Mouse (Mus musculus): ENCODE results near the gene Tcea3.

Gene Tcea3

DNA sequence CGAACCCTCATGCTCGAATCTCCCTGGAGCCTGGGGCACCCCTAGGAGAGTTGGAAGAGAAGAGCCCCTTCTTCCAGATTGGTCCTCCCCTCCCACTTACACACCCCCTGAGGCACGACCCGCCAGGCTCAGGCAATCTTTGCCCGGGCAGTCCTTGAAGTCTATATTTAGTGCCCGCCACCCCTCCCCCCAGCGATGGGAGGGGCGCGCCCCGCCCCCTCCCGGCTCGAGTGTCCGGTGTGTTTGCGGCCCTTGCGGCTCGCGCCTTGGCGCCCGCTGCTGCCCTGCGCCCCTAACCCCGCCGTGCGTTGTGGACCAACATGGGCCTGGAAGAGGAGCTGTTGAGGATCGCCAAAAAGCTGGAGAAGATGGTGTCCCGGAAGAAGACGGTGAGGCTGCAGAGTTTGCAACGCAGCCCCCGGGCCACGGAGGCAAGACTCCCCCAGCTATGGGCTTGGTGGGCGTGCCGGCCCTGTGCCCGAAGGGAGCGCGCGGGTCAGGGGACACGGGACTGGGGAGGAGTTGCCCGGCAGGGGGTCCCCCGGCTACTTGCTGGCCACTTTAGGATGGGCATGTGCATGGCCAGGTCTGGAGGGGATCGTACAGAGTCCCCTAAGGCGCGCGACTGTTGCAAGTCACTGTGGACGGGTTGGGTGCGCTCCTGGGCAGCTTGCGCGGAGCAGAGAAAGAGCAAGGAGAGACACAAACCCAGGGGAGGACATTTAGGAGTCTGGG lies at the start of gene Tcea3:
Gene Tcea3 (plus strand): TSS at position 1 of the 735 bp plus-strand sequence.
- DNase-seq (ENCODE audit: low spot score): no peak

DNA sequence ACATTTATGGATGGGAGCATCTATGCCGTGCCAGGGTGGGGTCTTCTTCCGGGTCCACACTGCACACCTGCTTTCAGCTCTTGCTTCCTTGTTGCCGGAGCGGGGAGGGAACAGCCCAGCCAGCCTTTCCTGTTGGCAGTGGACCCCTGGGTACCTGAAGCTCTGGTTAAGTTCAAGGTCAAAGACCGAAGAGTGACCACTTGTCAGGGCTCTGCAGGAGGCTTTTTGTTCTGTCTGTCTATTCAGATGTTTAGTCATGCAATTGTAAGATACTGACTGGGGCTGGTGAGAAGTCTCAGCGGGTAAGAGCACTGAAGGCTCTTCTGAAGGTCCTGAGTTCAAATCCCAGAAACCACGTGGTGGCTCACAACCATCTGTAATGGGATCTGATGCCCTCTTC lies 48.7 kb upstream of the Tcea3 start:
- DNase-seq (ENCODE audit: low spot score): no peak

DNA sequence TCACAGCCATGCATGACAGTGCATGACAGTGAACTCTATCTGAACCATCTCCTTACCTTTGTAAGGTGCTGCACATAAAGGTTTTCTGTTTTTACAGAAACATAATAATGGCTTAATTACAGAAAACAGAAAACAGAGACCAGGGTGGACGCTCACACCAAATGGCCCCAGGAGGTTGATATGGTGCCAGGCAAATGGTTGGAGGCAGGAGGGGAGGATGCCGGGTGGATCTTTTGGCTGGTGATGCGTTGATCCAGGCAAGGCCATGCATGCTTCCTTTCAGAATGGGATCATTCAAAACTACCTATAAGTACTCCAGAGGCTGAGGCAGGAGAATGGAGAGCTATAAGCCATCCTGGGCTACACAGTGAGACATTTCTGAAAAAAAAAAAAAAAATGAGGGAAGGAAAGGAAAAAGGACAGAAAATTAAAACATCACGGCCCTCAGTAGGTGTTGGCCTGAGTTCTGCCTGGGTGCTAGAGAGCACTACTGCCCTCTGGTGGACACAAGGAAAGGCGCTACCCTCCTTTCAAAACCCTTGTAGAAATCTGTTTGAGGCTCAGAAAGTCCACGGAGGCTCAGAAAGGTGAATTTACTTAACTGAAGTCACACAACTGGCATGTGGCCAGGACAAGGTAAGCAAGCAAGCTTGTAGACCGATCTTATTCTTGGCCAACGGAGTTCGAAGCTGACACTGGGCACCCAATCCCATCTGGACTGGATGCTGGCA lies 47.8 kb upstream of the Tcea3 start:
- DNase-seq (ENCODE audit: low spot score): no peak

DNA sequence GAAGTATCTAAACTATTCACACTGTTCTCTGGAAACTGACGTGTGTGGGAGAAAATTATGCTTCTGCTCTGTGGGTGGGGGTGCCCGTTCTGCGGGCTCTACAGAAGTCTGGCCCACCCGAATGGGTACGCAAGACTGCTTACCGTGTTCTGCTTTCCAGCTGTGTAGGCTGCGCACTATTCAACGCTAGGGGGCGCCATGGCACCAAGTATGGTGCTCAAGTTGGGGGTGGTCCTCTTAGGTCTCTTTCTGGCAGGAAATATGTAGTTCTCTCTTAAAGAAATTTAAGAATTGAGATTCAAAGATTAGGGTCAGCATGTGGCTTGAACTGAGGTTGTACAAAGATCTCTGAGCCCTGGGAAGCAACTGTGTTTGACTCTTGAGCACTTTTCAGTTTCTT lies 45.0 kb upstream of the Tcea3 start:
- DNase-seq (ENCODE audit: low spot score): no peak

DNA sequence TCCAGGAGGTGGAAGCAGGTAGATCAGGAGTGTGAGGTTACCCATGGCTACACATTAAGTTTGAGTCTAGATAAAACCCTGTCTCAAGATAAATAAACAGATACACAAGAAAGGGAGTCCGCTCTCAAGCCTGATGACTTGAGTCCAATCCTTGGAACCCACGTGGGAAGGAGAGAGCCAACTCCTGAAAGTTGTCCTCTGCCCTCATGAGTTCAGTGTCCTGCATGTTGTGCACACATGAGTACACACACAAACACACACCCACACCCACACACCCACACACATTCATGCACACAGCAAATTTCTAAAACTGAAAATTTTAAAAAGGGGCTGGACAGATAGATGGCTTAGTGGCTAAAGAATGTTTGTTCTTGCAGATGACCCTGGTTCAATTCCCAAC lies 42.8 kb upstream of the Tcea3 start:
- DNase-seq (ENCODE audit: low spot score): no peak

DNA sequence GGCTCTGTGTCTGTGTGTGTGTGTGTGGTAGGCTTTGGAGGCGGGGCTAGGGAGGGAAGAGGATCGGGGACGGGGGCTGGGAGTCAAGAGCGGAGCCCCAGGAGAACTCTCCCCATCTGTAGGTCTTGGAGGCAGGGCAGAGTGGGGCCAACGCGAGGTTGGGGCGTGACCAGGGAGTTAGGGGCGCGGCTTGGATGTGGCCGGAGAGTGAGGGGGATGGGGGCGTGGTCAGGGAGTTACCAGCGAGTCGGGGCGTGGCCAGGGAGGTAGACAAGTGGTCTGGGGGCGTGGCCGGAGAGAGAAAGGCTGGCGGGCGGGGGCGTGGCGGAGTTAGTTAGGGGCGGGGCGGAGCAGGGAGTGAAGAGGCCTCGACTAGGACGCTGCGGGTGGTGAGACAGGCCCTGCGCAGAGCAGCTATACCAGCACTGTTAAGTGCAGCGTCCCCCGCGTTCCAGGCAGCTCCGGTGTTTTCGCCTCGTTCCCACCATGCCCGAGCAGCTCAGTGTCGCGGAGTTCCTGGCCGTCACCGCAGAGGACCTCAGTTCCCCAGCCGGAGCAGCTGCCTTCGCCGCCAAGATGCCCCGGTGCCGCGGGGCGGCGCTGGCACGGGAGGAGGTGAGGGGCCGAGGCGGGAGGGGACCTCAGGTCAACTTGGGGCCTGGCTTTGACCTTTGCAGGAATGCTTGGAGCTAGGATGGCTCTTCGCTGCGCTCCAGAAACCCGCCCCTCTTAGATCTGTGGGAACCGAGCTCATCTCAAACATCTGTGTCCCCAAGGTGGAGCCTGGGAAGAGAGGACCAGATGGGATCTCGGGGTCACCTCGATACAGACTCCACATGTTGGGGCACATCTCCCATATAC lies 41.3 kb upstream of the Tcea3 start, which contains the start of gene Asap3:
Gene Asap3 (plus strand): TSS at position 333 of the 861 bp plus-strand sequence.
- DNase-seq (ENCODE audit: low spot score): peak; percentile 63

DNA sequence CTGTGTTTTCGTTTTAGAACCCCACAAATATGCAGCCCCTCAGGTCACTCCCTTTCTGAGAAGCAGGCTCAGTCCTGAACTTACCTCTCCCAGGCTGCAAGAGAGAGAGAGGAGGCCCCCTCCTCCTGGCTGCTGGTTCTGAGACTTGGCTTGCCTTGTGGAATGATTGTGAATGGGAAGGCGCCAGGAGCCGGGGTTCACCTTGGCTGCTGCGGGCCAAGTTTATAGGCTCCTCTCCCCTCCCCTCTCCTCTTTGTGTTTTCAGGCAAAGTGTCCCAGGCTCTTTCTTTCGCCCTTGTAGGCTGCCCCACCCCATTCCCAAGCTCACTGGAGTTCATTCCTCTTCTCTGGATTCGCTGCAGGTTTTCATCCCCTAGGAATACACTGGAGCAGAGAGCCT lies 40.6 kb upstream of the Tcea3 start:
- DNase-seq (ENCODE audit: low spot score): no peak

DNA sequence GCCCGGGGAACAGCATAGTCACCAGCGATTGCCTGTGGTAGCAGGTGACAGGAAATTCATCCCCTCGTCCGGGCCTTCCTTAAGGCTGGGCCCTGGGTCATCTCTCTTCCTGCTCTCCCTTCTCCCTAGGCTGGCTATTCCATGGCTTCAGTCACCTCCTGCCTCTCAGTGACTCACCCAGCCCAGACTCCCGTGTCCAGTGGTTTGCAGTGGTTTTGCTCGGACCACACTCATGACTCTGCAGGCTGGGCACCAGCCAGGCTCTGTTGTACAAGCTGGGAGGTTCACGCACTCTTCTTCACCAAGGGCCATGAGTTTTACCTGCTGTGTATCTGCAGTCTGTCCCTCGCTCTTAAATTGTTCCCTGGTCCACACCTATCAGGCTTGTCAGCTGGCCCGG lies 36.6 kb upstream of the Tcea3 start:
- no peak for DNase-seq (ENCODE audit: low spot score)

DNA sequence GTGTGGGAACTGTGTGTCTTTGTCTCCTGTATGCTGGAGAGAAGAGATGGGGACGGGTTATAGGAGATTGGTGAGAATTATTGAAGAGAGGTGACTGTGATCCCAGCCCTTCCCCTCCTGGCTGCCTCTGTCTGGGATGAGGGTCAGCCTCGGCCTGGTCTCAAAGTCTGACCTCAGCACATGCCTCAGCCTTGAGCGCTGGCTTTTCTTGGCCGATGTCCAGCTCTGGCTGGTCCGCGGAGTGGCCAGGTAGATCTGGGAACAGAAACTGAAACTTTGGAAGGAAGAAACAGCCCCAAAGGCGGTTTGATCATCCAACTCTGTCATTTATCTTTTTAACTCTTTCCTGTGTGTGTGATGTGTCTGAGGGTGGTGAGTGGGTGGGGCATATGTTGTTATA lies 33.9 kb upstream of the Tcea3 start:
- no peak for DNase-seq (ENCODE audit: low spot score)

DNA sequence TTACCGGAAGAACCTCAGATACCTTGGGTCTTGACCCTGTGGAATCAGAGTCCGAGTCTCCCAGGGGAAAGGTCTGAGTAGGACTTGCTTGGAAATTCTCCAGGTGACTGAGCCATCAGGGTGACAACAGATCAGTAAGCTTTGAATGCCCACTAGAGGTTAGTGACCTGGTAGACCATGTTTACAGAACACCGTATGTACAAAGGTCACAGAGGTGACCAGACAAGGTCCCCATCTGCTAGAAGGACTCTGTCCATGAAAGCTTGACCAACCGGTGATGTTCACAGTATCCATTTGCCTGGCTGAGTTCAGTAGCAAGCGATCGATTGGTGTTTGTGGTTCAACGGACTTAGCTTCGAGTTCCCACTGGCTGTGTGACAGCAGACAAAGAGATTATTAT lies 32.7 kb upstream of the Tcea3 start:
- DNase-seq (ENCODE audit: low spot score): no peak

DNA sequence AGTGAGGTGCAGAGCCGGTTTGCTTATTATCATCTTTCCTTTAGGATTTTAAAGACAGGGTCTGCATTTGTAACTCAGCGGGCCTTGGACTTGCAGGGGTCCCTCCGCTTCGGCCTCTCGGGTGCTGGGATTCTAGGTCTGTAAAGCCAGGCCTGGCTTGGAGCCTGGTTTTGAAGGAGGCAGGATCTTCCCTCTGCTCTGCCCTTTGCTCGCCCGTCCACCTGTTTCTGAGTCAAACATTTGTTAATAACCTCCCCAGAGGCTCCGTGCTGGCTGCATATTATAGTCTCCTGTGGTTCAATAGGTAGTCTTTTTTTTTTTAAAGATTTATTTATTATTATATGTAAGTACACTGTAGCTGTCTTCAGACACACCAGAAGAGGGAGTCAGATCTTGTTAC lies 32.0 kb upstream of the Tcea3 start:
- DNase-seq (ENCODE audit: low spot score): no peak

DNA sequence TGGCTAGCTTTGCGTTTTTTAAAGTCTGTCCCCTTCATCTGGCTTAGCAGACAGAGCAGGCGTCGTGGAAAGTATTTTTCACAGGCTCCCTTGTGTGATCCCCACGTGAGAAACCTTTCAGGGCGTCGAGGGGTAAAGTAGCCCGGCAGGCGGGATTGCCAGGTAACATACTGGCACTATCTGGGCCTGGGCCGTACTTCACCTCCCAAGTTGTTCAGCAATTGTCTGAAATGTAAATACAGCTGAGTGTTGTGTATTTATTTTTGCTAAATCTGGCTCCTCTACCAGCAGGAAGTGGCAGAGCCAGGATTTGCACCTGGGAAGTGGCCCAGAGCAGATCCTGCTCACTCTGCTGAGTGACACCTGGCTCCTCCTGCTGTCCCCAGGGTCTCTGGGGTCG lies 30.5 kb upstream of the Tcea3 start:
- no peak for DNase-seq (ENCODE audit: low spot score)

DNA sequence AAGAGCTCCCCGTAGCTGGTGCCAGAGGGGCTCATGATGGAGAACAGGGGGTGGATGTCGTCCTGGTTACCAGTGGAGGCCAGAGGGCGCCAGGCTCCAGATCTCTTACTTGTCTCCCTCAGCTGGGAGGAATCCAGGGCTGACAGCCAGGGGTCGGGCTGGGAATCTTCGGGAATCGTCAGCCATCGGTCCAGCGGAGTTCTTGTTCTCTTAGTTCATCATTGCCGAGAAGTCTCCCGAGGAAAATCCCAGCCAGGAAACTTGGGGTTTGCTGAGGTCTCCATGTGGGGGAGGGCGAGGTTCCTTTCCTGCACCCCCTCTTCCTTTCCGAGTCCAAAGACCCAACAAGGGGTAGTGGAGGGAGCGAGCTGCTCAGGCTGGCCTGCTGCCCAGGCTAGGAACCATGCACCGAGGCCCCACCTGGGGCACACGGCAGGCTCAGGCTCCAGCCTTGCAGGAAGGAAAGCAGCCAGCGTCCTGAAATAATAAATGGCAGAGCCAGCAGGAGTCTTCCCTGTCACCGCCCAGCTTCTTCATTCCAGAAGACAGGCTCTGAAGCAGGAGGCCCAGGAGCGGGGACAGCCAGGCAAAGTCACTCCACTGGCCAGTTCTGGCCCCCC lies 28.8 kb upstream of the Tcea3 start:
- no peak for DNase-seq (ENCODE audit: low spot score)

DNA sequence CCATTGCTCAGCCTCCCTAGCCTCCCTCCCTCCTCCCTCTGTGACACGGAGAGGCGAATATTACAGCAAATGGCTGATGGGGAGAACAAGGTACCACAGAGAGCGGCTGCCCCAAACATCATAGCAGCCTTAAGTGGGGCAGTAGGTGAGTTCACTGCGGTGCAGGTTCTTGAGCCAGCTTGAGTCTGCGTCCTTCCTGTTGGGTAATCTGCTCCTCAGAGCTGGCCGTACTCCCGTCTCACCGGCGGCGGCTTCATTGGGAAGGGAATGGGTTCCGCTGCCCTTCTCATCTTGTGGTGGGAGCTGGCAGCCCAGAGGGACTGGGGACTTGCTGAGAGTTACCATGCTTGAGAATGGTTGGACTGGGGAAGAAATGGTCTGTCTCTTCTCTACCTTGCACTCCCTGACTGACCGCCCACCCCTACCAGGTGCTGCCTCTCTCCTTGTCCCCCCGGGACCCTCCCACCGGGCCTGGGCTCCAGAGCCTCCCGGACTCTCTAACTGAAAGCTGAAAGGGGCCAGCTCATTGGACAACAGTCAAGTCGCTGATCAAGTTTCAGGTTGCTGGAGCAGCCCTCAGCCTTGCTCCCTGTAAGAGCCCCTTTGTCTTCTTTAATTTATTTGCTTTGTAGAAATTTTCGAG lies 27.3 kb upstream of the Tcea3 start:
- DNase-seq (ENCODE audit: low spot score): no peak

DNA sequence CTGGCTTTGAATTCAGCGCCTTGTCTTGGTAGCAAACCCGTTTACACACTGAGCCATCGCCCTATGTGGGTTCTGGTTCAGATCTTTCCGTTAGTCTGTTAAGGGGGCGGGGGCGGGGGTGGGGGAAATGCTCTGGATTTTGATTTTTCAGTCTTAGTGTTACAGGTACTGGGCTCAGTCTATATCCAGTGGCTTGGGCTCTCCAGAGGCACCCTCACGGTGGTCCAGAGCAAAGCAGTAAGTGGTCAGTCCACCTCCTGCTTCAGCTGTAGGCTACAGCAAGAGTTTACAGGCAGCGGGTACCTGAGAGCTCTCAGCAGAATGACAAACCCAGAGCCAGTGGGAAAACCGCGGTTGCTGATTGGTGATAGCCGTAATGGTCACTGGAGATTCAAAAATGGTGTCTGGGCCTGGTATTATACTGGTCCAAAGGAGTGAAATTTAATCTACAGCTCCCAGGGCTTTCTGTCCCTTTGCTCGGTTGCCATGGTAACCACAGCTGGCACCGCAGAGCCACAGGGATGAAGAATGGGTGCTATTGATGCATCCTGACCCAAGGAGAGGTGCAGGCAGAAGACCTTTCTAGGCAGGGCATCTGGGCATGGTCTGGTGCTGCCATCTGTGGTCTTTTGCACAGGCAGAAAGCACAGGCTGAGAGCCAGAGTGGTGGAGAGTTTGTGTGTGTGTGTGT lies 23.8 kb upstream of the Tcea3 start:
- peak; percentile 22 for DNase-seq (ENCODE audit: low spot score)

DNA sequence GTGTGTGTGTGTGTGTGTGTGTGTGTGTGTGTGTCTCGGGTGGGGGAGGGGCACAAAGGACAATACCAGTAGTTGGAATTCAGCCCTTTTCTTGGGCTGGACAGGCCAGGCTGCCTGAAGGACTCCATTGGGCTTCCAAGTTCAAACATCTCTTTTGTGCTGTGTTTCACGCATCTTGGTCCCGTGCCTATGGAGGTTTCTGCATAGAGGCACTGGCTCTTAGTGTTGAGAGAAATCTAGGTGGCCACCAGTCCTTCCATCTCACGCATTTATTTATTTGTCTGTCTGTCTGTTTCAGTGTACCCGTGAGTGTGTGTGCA lies 23.3 kb upstream of the Tcea3 start:
- DNase-seq (ENCODE audit: low spot score): no peak

DNA sequence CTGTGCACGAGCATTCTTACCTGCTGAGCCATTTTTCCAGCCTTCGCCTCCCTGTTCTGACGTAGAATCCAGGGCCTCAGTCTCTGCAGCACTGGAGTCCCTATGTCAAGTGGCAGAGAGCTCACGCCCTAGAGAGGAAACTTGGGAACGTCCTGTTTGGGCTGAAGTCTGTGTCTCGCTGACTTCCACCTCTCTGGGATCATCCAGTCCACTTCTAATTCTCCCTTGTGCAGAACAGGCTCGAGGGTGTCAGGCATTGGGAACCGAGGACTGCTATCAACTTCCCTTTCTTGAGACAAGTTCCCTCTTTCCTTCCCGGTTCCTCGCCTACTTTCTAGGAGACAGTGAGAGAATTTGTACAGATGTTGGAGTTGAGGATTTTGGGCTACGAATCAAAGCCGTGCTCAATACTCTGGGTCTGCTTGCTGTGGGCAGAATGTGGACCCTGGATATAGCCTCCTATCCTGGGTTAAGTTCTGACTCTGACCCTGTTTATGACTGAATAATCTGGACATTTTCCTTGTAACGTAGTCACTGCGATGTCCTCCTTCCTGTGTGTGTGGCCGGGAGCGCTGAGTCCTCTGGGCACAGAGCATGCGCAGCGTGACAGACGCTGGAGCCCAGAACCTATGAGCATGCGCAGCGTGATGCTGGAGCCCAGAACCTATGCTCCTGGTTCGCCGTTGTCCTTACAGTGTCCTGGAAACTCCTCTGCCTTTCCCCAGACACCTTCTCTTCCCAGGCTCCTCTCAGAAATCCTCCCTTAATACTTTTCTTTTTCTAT lies 22.7 kb upstream of the Tcea3 start:
- no peak for DNase-seq (ENCODE audit: low spot score)

DNA sequence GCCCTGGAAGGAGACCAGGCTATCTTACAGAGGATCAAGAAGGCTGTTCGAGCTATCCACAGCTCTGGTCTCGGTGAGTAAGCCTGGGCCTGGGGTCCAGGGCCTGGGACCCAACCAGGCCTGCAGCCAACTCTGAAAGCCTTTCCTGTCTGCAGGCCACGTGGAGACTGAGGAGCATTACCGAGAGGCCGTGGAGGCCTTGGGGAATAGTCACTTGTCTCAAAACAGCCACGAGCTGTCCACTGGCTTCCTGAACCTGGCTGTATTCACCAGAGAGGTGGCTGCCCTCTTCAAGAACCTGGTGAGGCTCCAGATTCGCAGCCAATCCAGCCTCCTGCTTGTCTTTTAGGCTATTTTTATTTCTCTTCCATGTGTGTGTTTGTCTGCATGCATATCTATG lies 20.1 kb upstream of the Tcea3 start:
- no peak for DNase-seq (ENCODE audit: low spot score)

DNA sequence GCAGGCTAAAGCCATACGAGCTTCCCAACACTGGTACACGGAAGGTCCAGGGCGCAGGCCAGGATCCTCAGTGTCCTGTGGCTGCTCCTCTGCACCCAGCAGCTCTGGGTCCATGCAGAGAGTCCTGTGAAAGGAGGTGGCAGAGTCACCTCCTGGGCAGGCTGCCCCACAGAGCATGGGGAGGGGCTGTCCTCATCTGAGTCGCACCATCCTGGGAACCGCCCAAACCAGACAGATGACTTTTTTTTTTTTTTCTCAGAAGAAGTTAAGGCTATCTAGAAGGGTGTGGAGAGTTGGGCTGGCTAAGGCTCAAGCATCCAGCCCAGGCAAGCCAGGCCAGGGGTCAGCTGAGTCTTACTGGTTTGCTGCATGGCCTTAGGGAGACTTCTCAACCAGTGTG lies 18.9 kb upstream of the Tcea3 start:
- no peak for DNase-seq (ENCODE audit: low spot score)

DNA sequence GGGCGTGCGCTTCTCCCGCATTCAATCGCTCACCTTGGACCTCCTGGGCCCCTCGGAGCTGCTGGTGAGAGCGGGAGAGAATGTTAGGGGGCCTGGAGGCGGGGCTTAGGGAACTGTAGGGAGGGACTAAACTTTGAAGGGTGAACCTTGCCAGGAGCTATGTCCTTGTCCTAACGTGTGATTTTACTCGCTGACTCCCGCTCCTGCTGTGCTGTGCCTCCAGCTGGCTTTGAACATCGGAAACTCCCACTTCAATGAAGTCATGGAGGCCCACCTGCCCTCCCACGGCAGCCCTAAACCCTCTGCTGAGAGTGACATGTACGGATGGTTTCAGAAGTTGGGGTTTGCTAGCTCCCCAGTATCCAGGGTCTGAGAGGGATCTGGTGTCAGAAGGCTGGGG lies 8.9 kb upstream of the Tcea3 start:
- no peak for DNase-seq (ENCODE audit: low spot score)

DNA sequence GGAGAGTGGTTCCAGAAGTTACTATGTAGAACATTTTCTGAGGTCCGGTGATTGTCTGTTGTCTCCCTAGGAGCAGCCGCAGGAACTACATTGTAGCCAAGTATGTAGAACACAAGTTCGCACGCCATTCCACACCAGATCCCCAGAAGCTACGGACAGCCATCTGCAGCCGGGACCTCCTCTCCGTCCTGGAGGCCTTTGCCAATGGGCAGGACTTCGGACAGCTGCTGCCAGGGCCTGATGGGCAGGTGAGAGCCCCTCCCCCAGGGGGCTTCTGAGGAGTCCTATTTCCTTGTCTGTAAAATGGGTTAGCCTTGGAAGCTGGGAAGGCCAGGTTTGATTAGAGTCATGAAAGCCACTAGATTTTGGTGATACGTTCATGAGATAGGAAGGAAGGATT lies 8.4 kb upstream of the Tcea3 start:
- no peak for DNase-seq (ENCODE audit: low spot score)
